Mouse (Mus musculus): ENCODE measurements at regions not wholly inside any gene's neighbourhood (a gene's known extent, or its start where the extent isn't known, plus 50 kb on each side); places are given as distances from the start of the nearest gene placed in this dataset.
"Not testable (repeated sequence)": the region's sequence is repeated elsewhere in the genome, so short reads cannot be mapped to it uniquely, and the experiment has no call there.

GRCm38 (mm10) chr5:3141841-3142240, 199.4 kb upstream of the Cdk6 start:
- CTCF ChIA-PET, result not testable (repeated sequence)

DNA sequence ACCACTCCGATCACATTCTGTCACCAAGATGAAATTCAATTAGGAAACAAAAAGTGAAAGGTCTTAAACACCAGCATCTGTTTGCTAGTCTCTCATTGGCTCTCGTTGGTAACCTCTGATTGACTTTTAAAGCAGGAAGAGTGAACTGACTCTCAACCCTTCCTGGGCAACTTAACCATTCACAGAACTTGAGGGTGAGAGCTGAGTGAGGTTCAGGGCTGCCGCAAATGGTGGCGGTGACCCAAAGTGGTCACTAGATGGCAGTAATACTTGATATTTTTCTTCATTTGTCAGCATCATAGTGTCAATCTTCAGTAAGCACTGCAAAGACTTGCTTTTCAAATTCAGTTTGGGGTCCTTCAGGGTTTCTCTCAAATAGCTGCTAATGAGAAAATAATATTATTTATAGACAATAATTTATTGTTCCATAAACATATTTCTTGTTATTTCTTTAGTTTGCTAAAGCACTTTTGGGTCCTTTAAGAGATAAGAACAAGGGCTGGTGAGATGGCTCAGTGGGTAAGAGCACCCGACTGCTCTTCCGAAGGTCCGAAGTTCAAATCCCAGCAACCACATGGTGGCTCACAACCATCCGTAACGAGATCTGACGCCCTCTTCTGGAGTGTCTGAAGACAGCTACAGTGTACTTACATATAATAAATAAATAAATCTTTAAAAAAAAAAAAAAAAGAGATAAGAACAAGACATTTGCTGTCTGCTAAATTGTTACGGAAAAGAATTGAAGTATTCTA, 194.6 kb upstream of the Cdk6 start:
- CTCF ChIA-PET, result not testable (repeated sequence)

- CTCF ChIA-PET, result interaction anchor here (0.7 kb wide), 1 partner anchor 387 kb away, joined by 3 read pairs; no protein-coding TSS in a partner anchor
Observed at GRCm38 (mm10) chr5:3149886-3150285, 191.4 kb upstream of the Cdk6 start.

DNA sequence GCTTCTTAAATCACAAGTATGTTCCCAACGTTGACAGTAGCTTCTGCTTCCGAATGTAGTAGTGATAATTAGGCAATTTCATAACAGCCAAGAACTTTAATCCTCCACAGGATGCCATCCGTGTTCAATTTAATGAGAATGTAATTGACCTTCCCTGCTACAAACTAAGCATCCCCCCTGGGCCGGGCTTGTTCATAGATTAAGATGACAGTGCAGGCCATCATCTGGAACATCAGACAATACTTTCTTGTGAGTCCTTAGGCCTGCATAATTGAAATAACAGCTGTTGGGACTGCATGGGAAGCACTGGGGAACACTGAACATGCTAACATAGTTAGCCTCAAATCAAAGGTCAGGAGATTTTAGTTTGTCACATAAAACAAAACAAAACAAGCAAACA, 190.5 kb upstream of the Cdk6 start:
- CTCF ChIA-PET, result interaction anchor here (0.7 kb wide), 1 partner anchor 387 kb away, joined by 3 read pairs; no protein-coding TSS in a partner anchor

DNA sequence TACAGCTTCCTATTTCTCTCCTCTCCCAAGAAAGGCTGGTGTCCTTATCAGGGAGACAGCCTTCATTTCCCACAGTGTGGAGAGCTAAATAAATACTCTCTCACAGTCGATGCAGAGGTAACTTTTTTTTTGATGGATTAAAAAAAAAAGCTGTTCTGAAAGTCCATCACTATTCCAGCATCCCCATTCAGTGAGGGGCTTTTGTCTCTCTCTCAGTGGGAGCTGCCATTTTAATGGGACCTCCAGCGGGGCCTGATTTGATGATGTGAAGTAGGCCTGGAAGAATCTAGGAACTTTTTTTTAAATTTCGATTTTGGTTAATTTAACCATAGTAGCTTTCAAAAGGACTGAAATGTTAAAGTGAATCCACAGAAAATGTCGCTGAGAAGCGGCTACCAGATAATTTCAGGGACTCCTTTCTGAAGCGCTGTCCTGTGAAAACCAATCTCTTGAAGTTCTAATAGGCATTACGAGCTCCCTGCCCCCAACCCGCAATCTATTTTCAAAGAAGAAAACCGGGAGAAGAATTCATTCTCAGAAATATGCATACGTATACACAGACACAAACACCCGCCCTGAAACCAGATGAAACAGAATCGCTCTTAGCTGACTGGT, 189.6 kb upstream of the Cdk6 start:
- CTCF ChIA-PET, result not testable (repeated sequence)

DNA sequence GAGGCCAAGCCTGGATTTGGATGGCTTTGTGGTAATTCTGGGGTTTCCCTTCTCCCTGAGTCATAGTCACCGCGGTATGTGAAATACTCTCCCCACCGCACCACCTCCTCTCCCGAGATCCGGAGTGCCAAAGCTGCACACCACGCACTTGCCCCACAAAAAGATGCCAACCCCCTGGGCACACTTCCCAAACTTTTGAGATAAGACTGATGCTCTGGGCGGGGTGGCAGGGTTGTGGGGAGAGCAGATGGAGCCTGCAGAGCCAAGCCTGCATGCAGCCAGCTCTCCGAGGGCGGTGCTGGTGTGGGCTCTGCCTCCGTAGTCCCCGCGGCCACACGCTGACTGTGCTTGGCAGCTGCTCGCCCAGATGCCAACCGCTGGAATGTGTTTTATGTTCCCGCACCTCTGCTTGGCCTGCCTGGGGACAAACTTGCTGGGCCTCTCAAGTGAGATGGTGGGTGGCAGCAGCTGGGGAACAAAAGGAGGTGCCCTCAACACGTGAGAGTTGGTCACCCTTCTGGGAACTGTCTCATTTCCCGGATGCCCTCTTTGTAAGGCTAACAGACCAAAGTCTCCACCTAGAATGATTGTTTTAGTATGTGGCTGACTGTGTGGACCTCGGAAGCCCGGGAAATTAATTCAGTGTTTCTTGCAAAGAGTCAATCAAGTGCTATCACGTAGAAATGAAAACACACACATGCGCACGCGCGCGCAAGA, 189.0 kb upstream of the Cdk6 start:
- CTCF ChIA-PET, result not testable (repeated sequence)

DNA sequence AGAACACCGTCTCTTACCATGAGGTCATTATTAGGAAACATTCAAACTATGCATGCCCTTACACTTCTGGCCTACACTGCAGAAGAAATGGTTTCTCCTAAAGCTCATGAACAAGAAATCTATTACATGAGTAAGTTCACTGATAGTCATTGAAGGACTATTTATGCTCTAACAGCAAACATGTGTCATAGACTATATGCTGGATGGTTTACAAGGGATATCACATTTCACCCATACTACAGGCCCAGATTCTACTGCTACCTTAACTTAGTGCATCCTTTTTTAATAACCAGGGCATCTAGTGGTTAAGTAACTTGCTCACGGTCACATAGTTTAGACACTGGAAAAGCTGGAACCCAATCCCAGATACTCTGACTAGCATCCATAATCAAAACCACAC, 175.8 kb upstream of the Cdk6 start:
- CTCF ChIA-PET, result not testable (repeated sequence)

DNA sequence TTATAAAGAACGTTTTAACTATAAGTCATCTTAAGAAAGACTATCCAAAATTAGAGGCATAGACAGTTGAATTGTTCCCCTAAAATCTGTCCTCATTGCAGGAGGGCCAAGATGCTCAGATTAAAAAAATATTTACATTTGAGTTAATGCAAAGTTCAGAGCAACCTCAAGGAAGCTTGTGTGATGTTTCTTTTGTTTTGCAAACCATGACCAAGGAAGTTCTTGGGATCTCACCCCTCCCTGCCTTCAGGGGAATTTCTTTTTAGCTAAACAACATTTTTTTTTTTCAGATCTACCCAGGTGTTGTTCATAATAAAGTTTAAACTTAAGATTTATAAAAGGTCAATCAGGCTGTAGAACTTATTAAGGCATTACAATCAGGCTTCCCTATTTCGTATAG, 174.8 kb upstream of the Cdk6 start:
- CTCF ChIA-PET, result not testable (repeated sequence)

GRCm38 (mm10) chr5:3193592-3193991, 147.7 kb upstream of the Cdk6 start:
- CTCF ChIA-PET, result not testable (repeated sequence)

GRCm38 (mm10) chr5:3197952-3198841, 143.1 kb upstream of the Cdk6 start:
- CTCF ChIA-PET, result no interaction called here

- CTCF ChIA-PET, result not testable (repeated sequence)
Observed at GRCm38 (mm10) chr5:3198869-3199550, 142.3 kb upstream of the Cdk6 start.

DNA sequence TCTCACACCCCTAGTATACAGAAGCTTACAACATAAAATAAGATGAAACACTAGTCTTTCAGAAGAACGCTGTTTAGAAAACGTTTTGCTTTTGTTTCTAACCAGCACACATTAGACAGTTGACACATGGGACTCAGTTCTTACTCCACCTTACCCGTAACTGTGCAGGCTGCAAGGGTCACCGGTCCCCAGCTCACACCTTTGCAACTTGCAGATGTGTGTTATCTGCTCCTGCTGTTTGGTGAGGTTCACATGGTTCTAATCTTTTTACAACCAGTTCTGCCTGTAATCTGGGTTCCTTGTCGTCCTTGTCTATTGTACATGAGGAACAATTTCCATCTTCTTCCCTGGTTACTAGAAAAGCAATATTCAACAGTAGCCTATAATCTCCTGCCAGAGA, 135.1 kb upstream of the Cdk6 start:
- CTCF ChIA-PET, result not testable (repeated sequence)

- CTCF ChIA-PET, result not testable (repeated sequence)
Observed at GRCm38 (mm10) chr5:3208293-3208692, 133.0 kb upstream of the Cdk6 start.

- CTCF ChIA-PET, result no interaction called here
Observed at GRCm38 (mm10) chr5:3211284-3211683, 130.0 kb upstream of the Cdk6 start.

DNA sequence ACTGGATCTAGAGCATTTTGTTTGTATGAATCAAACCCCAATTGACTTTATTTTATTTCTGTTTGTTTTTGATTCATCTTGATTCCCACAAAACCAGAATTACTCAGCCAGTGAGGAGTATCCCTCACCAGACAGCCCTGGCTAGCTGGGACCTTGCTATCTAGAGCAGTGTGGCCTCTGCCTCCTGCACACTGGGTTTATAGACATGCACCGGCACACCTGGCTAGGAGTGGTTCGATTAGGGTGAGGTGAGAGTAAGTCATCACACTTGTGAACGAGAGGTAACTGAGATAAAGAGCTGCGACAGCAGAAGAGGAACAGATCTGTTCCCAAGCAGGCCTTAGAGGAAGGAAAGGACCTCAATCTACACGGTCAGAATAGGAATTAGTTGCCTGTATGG, 125.2 kb upstream of the Cdk6 start:
- CTCF ChIA-PET, result no interaction called here

DNA sequence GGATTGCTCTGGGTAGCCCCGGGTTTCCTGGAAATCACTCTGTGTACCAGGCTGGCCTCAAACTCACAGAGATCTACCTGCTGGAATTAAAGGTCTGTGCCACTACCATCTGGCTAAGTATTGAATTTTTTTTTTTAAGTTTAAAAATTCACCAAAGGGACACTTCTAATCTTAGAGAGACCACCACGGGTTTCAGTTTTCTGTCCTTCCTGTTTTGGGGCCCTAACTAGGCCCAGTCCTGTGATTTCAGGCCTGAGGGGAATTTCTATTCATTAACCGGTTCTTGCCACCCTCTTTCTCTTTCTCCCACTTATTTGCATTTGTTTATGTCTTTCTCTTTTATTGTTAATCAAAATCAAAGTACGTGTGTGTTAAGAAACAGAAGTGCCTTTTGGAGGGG, 122.1 kb upstream of the Cdk6 start:
- CTCF ChIA-PET, result no interaction called here

DNA sequence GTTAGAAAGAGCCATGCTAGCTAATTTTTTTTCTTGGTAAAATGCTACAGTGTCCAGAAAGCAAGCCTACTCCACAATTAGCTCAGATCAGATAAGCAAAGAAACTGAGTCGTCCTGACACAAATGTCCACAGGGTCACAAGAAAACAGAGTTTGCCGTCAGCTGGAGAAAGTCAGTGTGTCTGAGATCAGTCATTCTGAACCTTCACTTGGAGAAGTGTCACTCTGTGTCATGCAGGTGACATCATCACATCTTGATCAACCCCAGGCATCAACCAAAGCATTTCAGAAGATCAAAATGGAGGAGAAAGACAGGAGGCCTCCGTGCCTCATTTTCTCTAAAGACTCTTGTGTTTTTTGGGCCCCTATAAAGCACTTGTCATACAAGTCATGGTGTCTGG, 121.5 kb upstream of the Cdk6 start:
- CTCF ChIA-PET, result no interaction called here

GRCm38 (mm10) chr5:3223819-3224218, 117.5 kb upstream of the Cdk6 start:
- CTCF ChIA-PET, result not testable (repeated sequence)

- CTCF ChIA-PET, result not testable (repeated sequence)
Observed at GRCm38 (mm10) chr5:3224392-3225054, 116.8 kb upstream of the Cdk6 start.

GRCm38 (mm10) chr5:3225358-3225757, 115.9 kb upstream of the Cdk6 start:
- CTCF ChIA-PET, result not testable (repeated sequence)

- CTCF ChIA-PET, result not testable (repeated sequence)
Observed at GRCm38 (mm10) chr5:3244067-3244466, 97.2 kb upstream of the Cdk6 start.
